Mouse (Mus musculus): ENCODE results near the gene Ak4. TPM values are rescaled to one million over a fixed set of nuclear protein-coding genes. Genes with fewer than 3 reads are reported as not detected.
A peak's percentile ranks its signal among the peaks of the same experiment; 100 is the strongest.

Ak4 gene
- polyA plus RNA-seq, 1 experiment = 1.5 TPM

DNA sequence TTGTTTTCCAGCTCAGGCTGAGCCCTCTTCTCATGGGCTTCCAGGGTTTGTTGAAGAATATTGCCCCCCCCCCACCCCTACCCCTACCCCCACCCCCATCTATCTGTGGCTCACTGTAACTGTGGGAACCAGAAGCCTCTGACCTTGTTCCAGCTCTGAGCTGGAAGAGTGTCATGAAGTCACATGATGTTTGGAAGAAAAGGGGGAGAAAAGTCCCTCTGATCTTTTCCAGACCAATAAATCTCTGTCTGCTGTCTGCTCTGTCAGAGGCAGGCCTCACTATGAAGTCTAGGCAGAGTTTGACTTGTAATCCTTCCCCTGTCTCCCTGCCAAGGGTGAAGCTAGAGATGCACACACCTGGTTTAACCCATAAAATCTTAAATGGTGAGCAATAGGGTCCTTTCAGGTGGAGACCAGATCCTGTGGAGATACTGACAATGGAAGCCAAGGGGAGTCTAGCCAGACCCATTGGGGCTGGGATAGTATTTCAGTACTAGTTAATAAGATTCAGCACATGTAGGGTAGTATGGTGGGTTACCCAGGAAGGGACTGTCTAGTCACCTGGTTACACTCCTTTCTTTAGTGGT is 74.6 kb downstream of the Ak4 start:
- DNase-seq = no peak
- TF ChIP-seq POLR2A (IDR thresholded peaks at IDR 0.05; ENCODE audit: control insufficient read depth, extremely low read depth, insufficient read depth, low read length, poor library complexity) (no peak), CTCF (IDR thresholded peaks at IDR 0.05; ENCODE audit: borderline replicate concordance, control insufficient read depth, extremely low read depth, insufficient read depth, low read length, poor library complexity) (no peak)

DNA sequence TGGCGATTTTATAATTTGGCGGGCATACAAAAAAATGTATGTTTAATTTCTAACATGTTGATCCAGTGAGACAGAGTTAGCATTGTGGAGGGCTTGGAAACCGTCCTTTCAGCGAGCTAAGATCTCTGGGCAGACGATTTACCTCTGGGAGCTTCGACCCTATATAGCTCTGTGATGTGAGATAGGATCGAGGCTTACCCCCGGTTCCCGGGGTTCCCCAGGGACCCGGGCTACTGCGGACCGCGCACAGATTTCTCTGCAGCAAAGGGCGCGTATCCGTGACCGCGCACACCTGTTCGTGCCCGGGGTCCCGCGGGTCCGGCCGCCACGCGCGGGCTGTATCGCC is 77.1 kb downstream of the Ak4 start:
- H3K4me3 ChIP-seq (ENCODE audit: control insufficient read depth, insufficient read depth, low read length) = peak overlapping the region; percentile 65
- 3% methylated on average over 27 of the region's 28 CpGs for WGBS

More for the DNA sequence above, 74.6 kb downstream of the Ak4 start:
- H3K27ac ChIP-seq (ENCODE audit: control insufficient read depth, insufficient read depth, low read length) = no peak overlapping the region
- no peaks in the 10 kb centered on the region for H3K36me3 ChIP-seq (ENCODE audit: control insufficient read depth, insufficient read depth, low read length)
- peaks cover 15% of the 10 kb centered on the region for H3K4me1 ChIP-seq (replicated peaks; ENCODE audit: control insufficient read depth, insufficient read depth, low read length)
- peaks cover 3% of the 10 kb centered on the region; the same call in 1 of the 2 replicates for H3K27me3 ChIP-seq (ENCODE audit: control insufficient read depth, insufficient read depth, low read length)
- no peak overlapping the region for H3K4me3 ChIP-seq (ENCODE audit: control insufficient read depth, insufficient read depth, low read length)

GRCm38 (mm10) chr4:101496534-101497237 is 77.6 kb downstream of the Ak4 start, which contains the start of gene Dnajc6:
Gene Dnajc6 (plus strand): TSS chr4:101496648.
- DNase-seq = peak; percentile 42
- H3K27ac ChIP-seq (ENCODE audit: control insufficient read depth, insufficient read depth, low read length) = no peak within 1 kb of the TSS
- no peak for TF ChIP-seq POLR2A (IDR thresholded peaks at IDR 0.05; ENCODE audit: control insufficient read depth, extremely low read depth, insufficient read depth, low read length, poor library complexity)
- TF ChIP-seq CTCF (IDR thresholded peaks at IDR 0.05; ENCODE audit: borderline replicate concordance, control insufficient read depth, extremely low read depth, insufficient read depth, low read length, poor library complexity) = no peak
- H3K4me1 ChIP-seq (replicated peaks; ENCODE audit: control insufficient read depth, insufficient read depth, low read length) = peaks cover 15% of the 10 kb centered on the region
- WGBS = 2% methylated on average over 55 of the region's 57 CpGs
- H3K36me3 ChIP-seq (ENCODE audit: control insufficient read depth, insufficient read depth, low read length) = no peaks in the 10 kb centered on the region
- peak within 1 kb of the TSS; percentile 65 for H3K4me3 ChIP-seq (ENCODE audit: control insufficient read depth, insufficient read depth, low read length)
- peaks cover 3% of the 10 kb centered on the region; the same call in 1 of the 2 replicates for H3K27me3 ChIP-seq (ENCODE audit: control insufficient read depth, insufficient read depth, low read length)

More for the DNA sequence above, 77.1 kb downstream of the Ak4 start:
- no peak overlapping the region for H3K27ac ChIP-seq (ENCODE audit: control insufficient read depth, insufficient read depth, low read length)
- TF ChIP-seq POLR2A (IDR thresholded peaks at IDR 0.05; ENCODE audit: control insufficient read depth, extremely low read depth, insufficient read depth, low read length, poor library complexity) (no peak), CTCF (IDR thresholded peaks at IDR 0.05; ENCODE audit: borderline replicate concordance, control insufficient read depth, extremely low read depth, insufficient read depth, low read length, poor library complexity) (no peak)
- H3K27me3 ChIP-seq (ENCODE audit: control insufficient read depth, insufficient read depth, low read length) = peaks cover 3% of the 10 kb centered on the region; the same call in 1 of the 2 replicates
- H3K36me3 ChIP-seq (ENCODE audit: control insufficient read depth, insufficient read depth, low read length) = no peaks in the 10 kb centered on the region
- peaks cover 15% of the 10 kb centered on the region for H3K4me1 ChIP-seq (replicated peaks; ENCODE audit: control insufficient read depth, insufficient read depth, low read length)
- DNase-seq = no peak

GRCm38 (mm10) chr4:101497336-101497735 is 78.3 kb downstream of the Ak4 start:
- Histone ChIP-seq H3K27me3 (ENCODE audit: control insufficient read depth, insufficient read depth, low read length) (peaks cover 3% of the 10 kb centered on the region; the same call in 1 of the 2 replicates), H3K4me1 (replicated peaks; ENCODE audit: control insufficient read depth, insufficient read depth, low read length) (peaks cover 15% of the 10 kb centered on the region), H3K27ac (ENCODE audit: control insufficient read depth, insufficient read depth, low read length) (no peak overlapping the region), H3K36me3 (ENCODE audit: control insufficient read depth, insufficient read depth, low read length) (no peaks in the 10 kb centered on the region), H3K4me3 (ENCODE audit: control insufficient read depth, insufficient read depth, low read length) (peak overlapping the region; percentile 9; the same call in 1 of the 2 replicates)
- DNase-seq = peak; percentile 21
- TF ChIP-seq POLR2A (IDR thresholded peaks at IDR 0.05; ENCODE audit: control insufficient read depth, extremely low read depth, insufficient read depth, low read length, poor library complexity) (peak; percentile 28; the same call in 1 of the 2 replicates), CTCF (IDR thresholded peaks at IDR 0.05; ENCODE audit: borderline replicate concordance, control insufficient read depth, extremely low read depth, insufficient read depth, low read length, poor library complexity) (no peak)
- 3% methylated on average over 14 of the region's 14 CpGs for WGBS

- Histone ChIP-seq H3K27me3 (ENCODE audit: control insufficient read depth, insufficient read depth, low read length) (no peaks in the 10 kb centered on the region), H3K4me1 (replicated peaks; ENCODE audit: control insufficient read depth, insufficient read depth, low read length) (peaks cover 10% of the 10 kb centered on the region), H3K27ac (ENCODE audit: control insufficient read depth, insufficient read depth, low read length) (no peak overlapping the region), H3K36me3 (ENCODE audit: control insufficient read depth, insufficient read depth, low read length) (no peaks in the 10 kb centered on the region), H3K4me3 (ENCODE audit: control insufficient read depth, insufficient read depth, low read length) (no peak overlapping the region)
- DNase-seq = no peak
- TF ChIP-seq CTCF (IDR thresholded peaks at IDR 0.05; ENCODE audit: borderline replicate concordance, control insufficient read depth, extremely low read depth, insufficient read depth, low read length, poor library complexity) (no peak), POLR2A (IDR thresholded peaks at IDR 0.05; ENCODE audit: control insufficient read depth, extremely low read depth, insufficient read depth, low read length, poor library complexity) (no peak)
- 92% methylated on average over 7 of the region's 7 CpGs for WGBS
Measured at GRCm38 (mm10) chr4:101504470-101505007, 85.5 kb downstream of the Ak4 start.

DNA sequence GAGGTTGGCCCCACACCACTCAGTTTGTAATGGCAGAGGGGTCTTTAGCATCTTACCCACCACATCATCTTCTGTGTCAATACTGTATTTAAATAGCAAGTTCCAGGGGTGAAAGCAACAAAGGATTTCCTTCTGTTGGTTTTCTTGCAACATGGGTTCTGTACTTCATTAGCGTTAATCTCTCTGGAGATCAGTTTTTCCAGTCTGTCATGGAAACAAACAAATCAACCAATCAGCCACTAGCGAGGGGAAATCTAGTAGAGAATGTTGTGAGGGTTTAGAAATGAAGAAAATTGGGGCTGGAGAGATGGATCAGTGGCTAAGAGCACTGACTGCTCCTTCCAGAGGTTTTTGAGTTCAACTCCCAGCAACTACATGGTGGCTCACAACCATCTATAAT is 86.9 kb downstream of the Ak4 start:
- 88% methylated on average over 2 of the region's 2 CpGs for WGBS

More for the DNA sequence above, 86.9 kb downstream of the Ak4 start:
- no peak for DNase-seq
- Histone ChIP-seq H3K4me3 (ENCODE audit: control insufficient read depth, insufficient read depth, low read length) (no peak overlapping the region), H3K27me3 (ENCODE audit: control insufficient read depth, insufficient read depth, low read length) (no peaks in the 10 kb centered on the region), H3K4me1 (replicated peaks; ENCODE audit: control insufficient read depth, insufficient read depth, low read length) (peaks cover 12% of the 10 kb centered on the region), H3K36me3 (ENCODE audit: control insufficient read depth, insufficient read depth, low read length) (no peaks in the 10 kb centered on the region), H3K27ac (ENCODE audit: control insufficient read depth, insufficient read depth, low read length) (no peak overlapping the region)
- TF ChIP-seq CTCF (IDR thresholded peaks at IDR 0.05; ENCODE audit: borderline replicate concordance, control insufficient read depth, extremely low read depth, insufficient read depth, low read length, poor library complexity) = no peak
- no peak for TF ChIP-seq POLR2A (IDR thresholded peaks at IDR 0.05; ENCODE audit: control insufficient read depth, extremely low read depth, insufficient read depth, low read length, poor library complexity)

Measured in thymus, adult 2 months (tissue).